Mouse (Mus musculus): ENCODE measurements around the gene Slc25a39. TPM values are rescaled to one million over a fixed set of nuclear protein-coding genes. Genes with fewer than 3 reads are reported as not detected.
"Not testable (repeated sequence)": the region's sequence is repeated elsewhere in the genome, so short reads cannot be mapped to it uniquely, and the experiment has no call there.

Gene Slc25a39
- polyA plus RNA-seq, 1 experiment, result 403 TPM

DNA sequence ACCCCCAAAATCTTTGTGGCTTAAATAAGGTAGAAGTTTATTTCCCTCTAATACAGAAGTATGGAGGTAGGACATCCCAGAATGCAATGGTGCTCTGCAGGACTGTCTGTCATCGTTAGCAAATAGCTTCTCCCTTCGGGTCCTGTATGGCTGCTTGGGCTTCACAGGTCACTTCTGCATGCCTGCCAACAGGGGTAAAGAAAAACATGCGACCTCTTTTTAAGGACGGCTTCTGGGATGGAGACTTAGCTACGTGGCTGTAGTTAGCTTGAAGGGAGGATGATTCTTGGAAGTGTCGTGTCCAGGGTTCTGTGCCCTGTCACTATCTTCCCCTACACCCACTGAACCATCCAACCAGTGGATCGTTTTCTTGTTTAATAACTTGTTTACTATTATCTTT is 37.5 kb downstream of the Slc25a39 start:
- no peak overlapping the region for H3K27ac ChIP-seq (ENCODE audit: insufficient read depth, low read depth, low read length)
- 63% methylated on average over 7 of the region's 7 CpGs for WGBS
- no peaks in the 10 kb centered on the region for H3K36me3 ChIP-seq (ENCODE audit: control insufficient read depth, insufficient read depth, low read length)
- no peaks in the 10 kb centered on the region for H3K27me3 ChIP-seq (ENCODE audit: control insufficient read depth, insufficient read depth, low read length)
- no peak overlapping the region for H3K4me3 ChIP-seq (ENCODE audit: low read depth, low read length)
- H3K4me1 ChIP-seq (ENCODE audit: control insufficient read depth, insufficient read depth, insufficient read length, low read length), result peaks cover 5% of the 10 kb centered on the region; the same call in 1 of the 2 replicates
- TF ChIP-seq CTCF (IDR thresholded peaks at IDR 0.05; ENCODE audit: extremely low read depth, insufficient read length, insufficient replicate concordance, low read depth, low read length), result no peak
- TF ChIP-seq POLR2A (IDR thresholded peaks at IDR 0.05; ENCODE audit: low read depth, low read length), result no peak

DNA sequence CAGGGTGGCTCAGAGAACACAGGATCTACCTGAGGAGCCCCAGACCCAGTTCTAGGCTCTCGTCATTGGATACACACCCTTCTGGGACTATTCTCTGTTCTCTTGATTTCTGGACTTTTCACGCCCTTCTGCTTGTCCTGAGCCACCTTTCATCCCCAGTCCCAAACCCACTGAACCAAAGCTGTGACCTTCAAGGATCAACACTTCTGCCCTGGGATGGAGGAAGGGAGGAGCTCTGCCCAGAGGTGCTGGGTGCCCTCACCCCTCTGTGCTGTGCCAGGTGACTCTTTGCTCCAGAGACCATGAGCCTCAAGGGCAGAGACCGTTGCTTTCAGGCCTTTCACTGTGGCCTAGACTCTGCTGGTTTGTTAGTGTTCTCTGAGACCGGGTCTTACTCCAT is 38.5 kb downstream of the Slc25a39 start:
- WGBS, result 80% methylated on average over 4 of the region's 4 CpGs
- TF ChIP-seq POLR2A (IDR thresholded peaks at IDR 0.05; ENCODE audit: low read depth, low read length), result no peak
- no peak for TF ChIP-seq CTCF (IDR thresholded peaks at IDR 0.05; ENCODE audit: extremely low read depth, insufficient read length, insufficient replicate concordance, low read depth, low read length)
- Histone ChIP-seq H3K4me1 (ENCODE audit: control insufficient read depth, insufficient read depth, insufficient read length, low read length) (no peaks in the 10 kb centered on the region), H3K27me3 (ENCODE audit: control insufficient read depth, insufficient read depth, low read length) (no peaks in the 10 kb centered on the region), H3K27ac (ENCODE audit: insufficient read depth, low read depth, low read length) (no peak overlapping the region), H3K36me3 (ENCODE audit: control insufficient read depth, insufficient read depth, low read length) (no peaks in the 10 kb centered on the region), H3K4me3 (ENCODE audit: low read depth, low read length) (no peak overlapping the region)

DNA sequence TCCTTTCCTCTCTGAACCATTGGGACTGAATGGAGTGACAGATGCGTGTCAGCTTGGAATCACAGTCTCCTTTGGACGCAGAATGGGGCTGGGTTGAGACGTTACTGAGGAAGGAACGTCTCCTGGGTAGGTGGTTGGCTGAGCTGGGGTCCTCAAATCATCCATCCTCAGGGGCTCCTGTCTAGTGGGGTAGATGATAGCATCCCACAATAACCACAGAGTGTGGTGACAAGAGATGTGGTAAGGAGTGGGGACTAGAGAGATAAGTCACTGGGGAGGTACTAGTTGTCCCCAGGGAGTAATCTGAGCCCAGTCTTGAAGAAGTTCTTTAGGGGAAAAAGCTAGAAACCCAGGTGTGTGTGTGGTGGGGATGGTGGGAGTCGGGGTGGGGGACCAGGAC is 39.4 kb downstream of the Slc25a39 start:
- WGBS, result 81% methylated on average over 5 of the region's 5 CpGs
- no peaks in the 10 kb centered on the region for H3K36me3 ChIP-seq (ENCODE audit: control insufficient read depth, insufficient read depth, low read length)
- H3K4me1 ChIP-seq (ENCODE audit: control insufficient read depth, insufficient read depth, insufficient read length, low read length), result no peaks in the 10 kb centered on the region
- TF ChIP-seq POLR2A (IDR thresholded peaks at IDR 0.05; ENCODE audit: low read depth, low read length) (no peak), CTCF (IDR thresholded peaks at IDR 0.05; ENCODE audit: extremely low read depth, insufficient read length, insufficient replicate concordance, low read depth, low read length) (no peak)
- no peaks in the 10 kb centered on the region for H3K27me3 ChIP-seq (ENCODE audit: control insufficient read depth, insufficient read depth, low read length)
- no peak overlapping the region for H3K4me3 ChIP-seq (ENCODE audit: low read depth, low read length)
- no peak overlapping the region for H3K27ac ChIP-seq (ENCODE audit: insufficient read depth, low read depth, low read length)

DNA sequence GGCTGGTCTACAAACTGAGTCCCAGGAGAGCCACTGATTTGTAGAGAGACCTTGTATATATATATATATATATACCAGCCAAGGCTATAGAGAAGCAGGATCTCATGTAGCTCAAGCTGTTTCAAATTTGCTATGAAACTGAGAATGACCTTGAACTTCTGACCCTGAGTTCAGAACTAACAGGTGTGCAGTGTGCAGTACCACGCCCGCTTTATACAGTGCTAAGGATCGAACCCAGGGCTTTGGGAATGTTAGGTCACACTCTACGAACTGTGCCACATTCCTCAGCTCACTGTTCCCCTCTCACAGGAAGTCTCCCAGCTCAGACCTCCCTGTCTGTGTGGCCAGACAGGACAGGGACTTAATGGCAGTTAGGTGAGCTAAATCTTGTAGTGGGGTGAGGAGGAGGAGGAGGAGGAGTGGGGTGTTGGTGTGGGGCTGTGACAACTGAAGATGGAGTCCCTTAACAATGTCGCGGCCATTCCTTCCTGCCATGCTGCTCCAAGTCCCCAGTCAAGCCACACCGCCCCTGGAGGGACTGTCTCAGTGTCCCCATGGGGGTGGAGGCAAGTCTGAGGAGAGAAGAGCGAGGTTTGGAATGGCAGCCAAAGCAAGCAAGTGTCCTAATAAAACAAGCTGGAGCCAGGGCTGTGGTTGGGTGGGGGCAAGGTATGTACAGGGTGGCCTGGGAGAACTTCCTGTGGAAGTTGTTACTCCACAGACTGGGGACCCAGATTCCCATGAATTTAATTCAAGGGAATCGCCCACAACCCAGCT is 40.1 kb downstream of the Slc25a39 start:
- Histone ChIP-seq H3K4me1 (ENCODE audit: control insufficient read depth, insufficient read depth, insufficient read length, low read length) (no peaks in the 10 kb centered on the region), H3K4me3 (ENCODE audit: low read depth, low read length) (no peak overlapping the region), H3K27ac (ENCODE audit: insufficient read depth, low read depth, low read length) (no peak overlapping the region), H3K36me3 (ENCODE audit: control insufficient read depth, insufficient read depth, low read length) (no peaks in the 10 kb centered on the region), H3K27me3 (ENCODE audit: control insufficient read depth, insufficient read depth, low read length) (no peaks in the 10 kb centered on the region)
- TF ChIP-seq CTCF (IDR thresholded peaks at IDR 0.05; ENCODE audit: extremely low read depth, insufficient read length, insufficient replicate concordance, low read depth, low read length) (no peak), POLR2A (IDR thresholded peaks at IDR 0.05; ENCODE audit: low read depth, low read length) (no peak)
- 69% methylated on average over 9 of the region's 9 CpGs for WGBS

DNA sequence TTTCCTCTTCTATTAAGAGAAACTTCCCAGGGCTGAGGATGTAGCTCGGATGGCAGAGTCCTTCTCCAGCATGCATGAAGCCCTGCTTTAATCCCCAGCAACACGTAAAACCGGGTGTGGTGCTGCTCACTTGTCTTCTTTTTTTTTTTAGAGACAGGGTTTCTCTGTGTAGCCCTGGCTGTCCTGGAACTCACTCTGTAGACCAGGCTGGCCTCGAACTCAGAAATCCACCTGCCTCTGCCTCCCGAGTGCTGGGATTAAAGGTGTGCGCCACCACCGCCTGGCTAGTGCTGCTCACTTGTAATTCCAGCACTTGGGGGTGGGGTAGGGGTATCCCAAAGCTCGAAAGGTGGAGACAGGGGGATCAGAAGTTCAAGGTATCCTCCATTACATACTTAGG is 41.6 kb downstream of the Slc25a39 start, which contains the start of gene Slc4a1:
Slc4a1 (minus strand) TSS at position 101 of the 400 bp plus-strand sequence.
- not testable (repeated sequence) for H3K4me1 ChIP-seq (ENCODE audit: control insufficient read depth, insufficient read depth, insufficient read length, low read length); H3K36me3 ChIP-seq (ENCODE audit: control insufficient read depth, insufficient read depth, low read length); H3K4me3 ChIP-seq (ENCODE audit: low read depth, low read length); H3K27me3 ChIP-seq (ENCODE audit: control insufficient read depth, insufficient read depth, low read length); H3K27ac ChIP-seq (ENCODE audit: insufficient read depth, low read depth, low read length)
- WGBS, result 84% methylated on average over 8 of the region's 8 CpGs

DNA sequence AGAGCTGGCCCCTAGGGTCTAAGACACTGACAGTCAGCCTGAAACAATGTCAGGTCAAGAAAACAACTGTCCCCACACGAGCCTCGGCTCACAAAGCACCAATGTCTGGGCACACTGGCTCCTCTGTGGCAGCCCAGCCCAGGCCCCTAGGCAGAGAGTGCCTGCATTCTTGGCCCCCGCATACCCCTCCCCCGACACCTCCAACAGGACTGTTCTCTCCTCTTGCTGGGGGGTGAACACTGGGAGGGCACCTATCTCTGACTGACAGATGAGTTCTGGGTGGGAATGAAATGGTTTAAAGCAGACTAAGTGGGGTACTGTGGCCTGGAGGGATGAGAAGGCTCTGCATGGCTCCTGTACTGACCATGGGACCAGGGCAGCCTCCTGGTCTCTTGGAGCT is 42.0 kb downstream of the Slc25a39 start:
- no peaks in the 10 kb centered on the region for H3K27me3 ChIP-seq (ENCODE audit: control insufficient read depth, insufficient read depth, low read length)
- 88% methylated on average over 4 of the region's 4 CpGs for WGBS
- TF ChIP-seq CTCF (IDR thresholded peaks at IDR 0.05; ENCODE audit: extremely low read depth, insufficient read length, insufficient replicate concordance, low read depth, low read length) (no peak), POLR2A (IDR thresholded peaks at IDR 0.05; ENCODE audit: low read depth, low read length) (no peak)

DNA sequence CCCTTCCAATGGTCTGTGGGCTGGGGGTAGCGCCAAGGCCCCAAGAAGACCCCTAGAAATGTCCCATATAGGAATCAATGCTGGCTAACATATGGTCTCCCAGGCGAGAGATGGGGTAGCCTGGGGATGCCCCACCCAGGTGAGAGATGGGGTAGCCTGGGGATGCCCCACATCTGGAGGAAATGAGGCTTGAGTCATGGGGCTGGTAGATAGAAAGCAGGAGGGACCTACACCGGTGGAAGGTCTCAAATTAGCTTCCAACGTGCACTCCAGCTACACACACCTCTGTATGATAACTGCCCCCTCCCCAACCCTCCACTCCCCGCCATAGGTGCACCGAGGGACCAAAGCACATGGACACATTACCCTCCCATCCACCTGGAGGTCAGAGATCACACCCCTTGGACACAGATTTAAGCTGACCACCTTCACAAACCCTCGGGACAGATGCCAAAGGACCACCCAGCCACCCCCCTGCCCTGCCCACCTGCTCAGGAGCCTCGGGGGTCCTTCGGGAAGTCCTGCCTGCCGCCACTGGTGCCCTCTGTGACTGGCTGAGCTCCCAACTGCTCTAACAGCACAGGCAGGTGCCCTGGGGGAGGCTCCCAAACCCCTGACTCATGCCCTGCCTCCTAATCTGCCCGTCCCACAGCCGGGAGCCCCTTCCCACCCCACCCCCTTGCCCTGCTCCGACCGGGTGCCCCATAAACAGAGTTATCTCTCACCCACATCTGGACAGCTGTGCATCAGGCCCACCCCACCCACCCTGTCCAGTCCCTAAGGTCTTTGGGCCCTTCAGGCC is 43.0 kb downstream of the Slc25a39 start:
- H3K36me3 ChIP-seq (ENCODE audit: control insufficient read depth, insufficient read depth, low read length), result no peaks in the 10 kb centered on the region
- 72% methylated on average over 14 of the region's 14 CpGs for WGBS
- no peak for TF ChIP-seq CTCF (IDR thresholded peaks at IDR 0.05; ENCODE audit: extremely low read depth, insufficient read length, insufficient replicate concordance, low read depth, low read length)
- TF ChIP-seq POLR2A (IDR thresholded peaks at IDR 0.05; ENCODE audit: low read depth, low read length), result no peak
- H3K4me1 ChIP-seq (ENCODE audit: control insufficient read depth, insufficient read depth, insufficient read length, low read length), result no peaks in the 10 kb centered on the region
- no peaks in the 10 kb centered on the region for H3K27me3 ChIP-seq (ENCODE audit: control insufficient read depth, insufficient read depth, low read length)
- H3K4me3 ChIP-seq (ENCODE audit: low read depth, low read length), result no peak overlapping the region
- H3K27ac ChIP-seq (ENCODE audit: insufficient read depth, low read depth, low read length), result no peak overlapping the region

More for the DNA sequence above, 42.0 kb downstream of the Slc25a39 start:
- H3K27ac ChIP-seq (ENCODE audit: insufficient read depth, low read depth, low read length), result no peak overlapping the region
- no peak overlapping the region for H3K4me3 ChIP-seq (ENCODE audit: low read depth, low read length)
- no peaks in the 10 kb centered on the region for H3K36me3 ChIP-seq (ENCODE audit: control insufficient read depth, insufficient read depth, low read length)
- no peaks in the 10 kb centered on the region for H3K4me1 ChIP-seq (ENCODE audit: control insufficient read depth, insufficient read depth, insufficient read length, low read length)
